Mouse (Mus musculus) mouse embryonic stem cell (cell line): ENCODE results near the gene P4hb.
"Not testable (repeated sequence)": the region's sequence is repeated elsewhere in the genome, so short reads cannot be mapped to it uniquely, and the experiment has no call there.

Experiments used
- in situ Hi-C, 2 experiments: fragments of 300-500 bp; cut with MboI; formaldehyde crosslinking; loops; 1 replicate in 1 of 2; 3 replicates in 1 of 2; pipeline ENCODE4 v1.14.3; 2019 to 2020; ENCODE audit warnings: low sequenced_read_pairs in 2 of 2, low pct_unique_long_range_greater_than_20kb in 1 of 2, mixed read lengths in 1 of 2; ENCODE audit not compliant: unreplicated experiment in 1 of 2

The P4hb gene

DNA sequence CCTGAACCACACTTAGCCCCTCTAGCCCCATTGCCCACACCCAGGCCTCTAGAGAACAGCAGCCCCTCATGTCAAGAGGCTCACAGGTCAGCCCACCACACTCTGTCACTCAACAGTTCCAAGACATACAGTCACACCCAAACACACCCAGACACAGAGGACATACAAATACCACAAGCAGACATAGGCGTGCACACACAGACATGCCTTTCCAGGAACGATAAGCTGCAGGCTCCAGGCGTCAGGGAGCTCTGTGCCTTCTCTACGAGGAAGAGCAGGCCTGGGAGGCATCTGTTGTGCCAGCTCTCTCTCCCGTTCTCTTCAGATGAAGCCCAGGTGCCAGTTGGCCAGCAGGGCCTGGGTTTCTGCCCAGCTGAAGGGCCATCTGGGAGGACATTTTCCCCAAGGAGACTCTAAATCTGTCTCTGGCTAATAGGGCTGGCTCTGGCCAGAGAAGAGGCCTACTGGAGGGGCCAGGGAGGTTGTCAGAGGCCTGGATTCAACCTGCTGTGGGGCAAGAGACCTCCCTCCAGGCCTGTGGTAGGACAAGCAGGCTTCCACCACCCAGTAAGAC is 52.0 kb downstream of the P4hb start:
- in situ Hi-C loops, result no loop called here

DNA sequence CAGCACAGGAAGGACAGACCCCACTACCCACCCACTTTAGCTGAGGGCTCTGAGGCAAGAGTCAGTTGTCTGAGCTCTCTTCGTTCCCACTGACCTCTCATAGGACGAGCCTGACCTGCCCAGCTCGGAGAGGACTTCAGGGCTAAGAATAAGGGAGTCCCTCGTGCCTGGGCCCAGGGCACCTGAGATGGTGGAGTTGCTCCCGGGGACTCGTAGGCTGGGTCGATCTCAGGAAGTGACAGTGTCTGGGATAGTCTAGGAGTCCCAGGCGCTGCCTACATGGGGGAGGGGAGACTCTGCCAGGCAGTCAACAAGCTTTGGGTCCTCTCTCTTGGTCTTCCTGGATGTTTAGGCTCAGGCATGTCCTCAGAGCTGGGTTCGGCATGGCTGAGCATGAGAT is 52.6 kb downstream of the P4hb start:
- in situ Hi-C loops, result no loop called here

DNA sequence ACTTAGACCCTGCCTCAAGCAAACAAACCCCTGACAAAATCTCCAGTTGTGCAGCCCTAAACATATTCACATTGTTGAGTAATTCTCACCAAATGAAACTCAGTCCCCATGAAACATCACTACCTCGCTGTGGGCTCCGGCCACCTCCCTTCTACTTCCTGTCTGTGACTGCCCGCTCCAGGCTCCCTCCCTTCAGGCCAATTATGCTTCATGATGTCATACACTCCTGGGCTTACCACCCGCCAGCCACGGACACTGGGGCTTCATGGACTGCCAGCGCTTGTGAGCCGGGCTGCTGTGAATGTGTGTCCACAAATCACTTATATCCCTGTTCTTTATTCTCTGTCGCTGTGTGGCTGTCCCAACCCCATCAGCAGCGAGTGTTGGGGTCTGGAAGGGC is 53.3 kb downstream of the P4hb start:
- in situ Hi-C loops, result loop anchor here in 1 of 2 experiments (5.0 kb wide), 1 partner anchor 43 kb away; no protein-coding TSS in a partner anchor

DNA sequence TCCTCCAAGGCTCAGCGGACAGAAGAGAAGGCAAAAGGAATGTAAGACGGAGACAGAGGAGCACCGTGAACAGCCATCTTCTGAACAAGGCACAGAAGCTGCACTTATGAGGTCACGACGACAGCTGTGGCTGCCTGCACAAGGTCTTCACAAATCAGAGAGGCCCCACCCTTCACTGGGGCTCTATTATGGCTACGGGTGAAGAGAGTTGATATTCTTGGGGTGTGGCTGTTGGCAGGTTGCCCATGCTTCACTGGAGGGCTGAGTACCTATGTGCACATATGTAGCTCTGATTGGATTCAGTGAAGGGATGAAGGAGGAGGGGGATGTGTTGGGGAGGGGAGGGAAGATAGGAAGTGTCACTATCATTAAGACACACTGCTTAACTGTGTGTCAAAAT is 54.5 kb downstream of the P4hb start:
- in situ Hi-C loops, result loop anchor here in 1 of 2 experiments (5.0 kb wide), 1 partner anchor 44 kb away; no protein-coding TSS in a partner anchor

DNA sequence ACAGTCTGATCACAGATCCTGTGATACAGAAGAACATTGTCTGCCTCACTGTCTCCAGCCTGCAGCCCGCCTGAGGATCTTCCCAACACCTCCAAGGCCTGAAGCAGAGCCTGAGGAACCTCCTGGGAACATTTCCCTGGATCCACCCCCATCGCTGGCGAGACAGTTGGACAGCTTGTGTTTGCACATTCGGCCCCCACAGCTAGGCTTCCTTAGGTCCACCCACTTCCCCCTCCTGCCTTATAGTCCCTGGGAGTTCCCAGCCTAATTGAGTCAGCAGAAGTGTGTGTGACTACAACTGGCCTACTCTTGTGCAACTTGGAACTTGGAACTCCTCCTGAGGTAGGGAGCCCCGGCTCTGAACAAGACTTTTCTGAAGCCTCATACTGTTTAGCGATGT is 55.0 kb downstream of the P4hb start:
- in situ Hi-C loops, result loop anchor here in 1 of 2 experiments (5.0 kb wide), 1 partner anchor 44 kb away; no protein-coding TSS in a partner anchor

DNA sequence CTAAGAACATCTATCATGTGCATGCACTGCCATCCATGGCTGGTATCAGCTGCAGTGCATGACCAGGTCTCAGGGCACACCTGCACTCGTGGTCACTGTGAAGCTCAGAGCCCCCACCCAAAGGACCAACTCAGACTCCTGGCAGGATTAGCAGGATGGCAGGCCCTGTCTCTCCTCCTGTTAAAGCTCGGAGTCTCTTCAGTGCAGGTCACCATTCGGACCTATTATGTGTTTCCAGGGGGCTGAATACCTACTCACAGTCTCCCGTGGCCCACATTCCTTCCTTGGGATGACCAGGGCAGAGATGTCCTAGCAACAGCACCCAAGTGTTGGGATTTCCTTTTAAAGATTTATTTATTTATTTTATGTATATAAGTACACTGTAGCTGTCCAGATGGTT is 55.9 kb downstream of the P4hb start:
- in situ Hi-C loops, result loop anchor here in 1 of 2 experiments (5.0 kb wide), 1 partner anchor 45 kb away; no protein-coding TSS in a partner anchor

DNA sequence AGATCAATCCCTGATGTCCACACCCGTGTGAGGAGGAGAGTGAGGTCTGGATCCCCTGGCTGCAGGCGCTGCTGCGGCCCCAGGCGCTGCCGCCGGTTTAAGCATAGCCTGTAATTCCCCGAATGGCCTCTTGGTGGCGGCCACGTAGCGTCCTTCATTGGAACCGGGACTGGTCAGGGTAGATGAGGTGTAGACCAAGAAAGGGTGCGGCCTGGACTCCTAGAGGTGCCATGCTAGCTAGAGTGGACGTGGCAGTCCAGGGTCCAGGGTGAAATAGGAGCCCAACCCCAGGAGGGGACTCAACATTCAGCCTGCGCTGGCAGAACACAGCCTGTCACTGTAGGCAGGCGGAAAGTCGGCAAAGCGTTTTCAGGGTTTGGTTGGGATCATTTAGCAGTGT is 57.4 kb downstream of the P4hb start:
- in situ Hi-C loops, result loop anchor here in 1 of 2 experiments (5.0 kb wide), 1 partner anchor 47 kb away; no protein-coding TSS in a partner anchor

DNA sequence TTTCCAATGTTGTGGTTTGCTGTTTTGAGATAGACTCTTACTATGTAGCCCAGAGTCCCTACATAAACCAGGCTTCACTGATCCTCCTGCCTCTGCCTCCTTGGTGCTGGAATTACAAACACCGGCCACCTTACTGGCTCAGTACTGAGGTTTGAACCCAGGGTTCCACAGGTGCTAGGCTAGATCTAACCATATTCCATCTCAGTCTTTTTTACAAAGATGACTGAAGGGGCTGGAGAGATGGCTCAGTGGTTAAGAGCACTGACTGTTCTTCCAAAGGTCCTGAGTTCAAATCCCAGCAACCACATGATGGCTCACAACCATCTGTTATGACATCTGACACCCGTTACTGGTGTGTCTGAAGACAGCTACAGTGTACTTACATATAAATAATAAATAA is 58.8 kb downstream of the P4hb start:
- in situ Hi-C loops, result not testable (repeated sequence)

DNA sequence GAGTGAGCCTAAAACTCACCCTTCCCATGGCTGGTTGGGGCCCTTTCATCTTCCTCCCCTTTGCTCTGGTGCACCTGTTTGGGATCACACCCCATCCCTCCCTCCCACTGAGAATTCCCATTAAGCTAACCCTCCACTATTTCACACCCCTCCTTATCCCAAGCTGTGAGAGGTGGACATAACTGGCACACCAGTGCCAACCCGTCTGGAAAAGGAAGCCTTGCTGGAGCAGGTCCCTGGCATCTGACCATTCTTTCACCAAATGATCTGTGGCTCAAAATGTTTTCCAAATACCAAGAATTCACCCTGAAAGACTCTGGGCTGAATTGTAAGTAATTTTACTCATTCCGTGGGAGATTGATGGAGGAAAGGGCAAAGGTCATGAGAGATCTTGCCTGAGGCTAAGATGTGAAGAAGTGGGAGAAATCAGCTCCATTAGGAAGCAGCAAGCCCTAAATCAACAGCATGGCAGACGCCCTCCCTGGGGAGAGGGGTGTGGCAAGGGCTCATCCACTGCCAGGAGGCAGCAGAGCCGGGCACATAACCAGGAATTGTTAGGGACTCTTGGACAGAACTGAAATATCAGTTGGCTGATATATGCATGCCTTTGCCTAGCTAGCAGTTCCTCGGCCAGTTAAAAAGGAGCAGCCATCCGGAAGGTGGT is 60.1 kb downstream of the P4hb start:
- in situ Hi-C loops, result no loop called here

DNA sequence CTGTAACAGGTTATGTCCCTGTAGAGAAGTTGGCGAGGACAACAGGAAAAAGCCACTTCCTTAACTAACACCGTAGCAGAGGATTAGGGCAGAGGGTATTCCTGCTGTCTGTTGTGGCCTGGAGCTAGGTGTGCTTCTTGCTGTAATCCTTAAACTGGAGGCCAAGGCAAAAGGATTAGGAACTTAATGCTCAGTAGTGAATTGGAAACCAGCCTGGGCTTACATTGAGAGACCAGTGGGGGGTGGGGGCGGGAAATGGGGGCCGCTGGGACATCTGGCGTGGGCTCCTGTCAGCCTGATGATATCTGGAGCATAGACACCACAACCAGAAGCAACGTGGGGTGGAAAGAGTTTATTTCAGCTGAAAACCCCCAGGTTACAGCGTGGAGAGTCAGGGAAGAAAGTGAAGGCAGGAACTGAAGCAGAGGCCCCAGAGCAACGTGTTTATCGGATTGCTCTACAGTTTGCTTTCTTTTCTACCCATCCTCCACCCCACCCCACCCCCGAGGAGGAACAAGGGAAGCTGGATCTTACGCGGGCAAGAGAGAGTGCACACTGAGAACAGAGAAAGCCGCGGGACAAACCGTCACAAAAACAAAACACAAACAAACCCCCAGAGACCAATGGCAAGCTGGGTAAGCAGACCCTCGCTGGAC is 62.5 kb downstream of the P4hb start:
- in situ Hi-C loops, result no loop called here
